Mouse (Mus musculus) midbrain, embryonic 10.5 days (tissue): Measurements from ENCODE around the gene Chid1. TPM values are rescaled to one million over a fixed set of nuclear protein-coding genes. Genes with fewer than 3 reads are reported as not detected.

ENCODE experiments used
- DNase-seq: peaks from one replicate; pipeline ENCODE4 v3.0.0-alpha.2; 2017; ENCODE audit warnings: low spot score
- H3K27ac ChIP-seq: fragments of 300-500 bp; sonication (generic); replicated peaks from 2 replicates; pipeline ENCODE4 v1.5.1; 2016; ENCODE audit warnings: mild to moderate bottlenecking
- H3K27me3 ChIP-seq: fragments of 300-500 bp; sonication (generic); 2 replicates; pipeline ENCODE4 v1.6.1; 2016; ENCODE audit warnings: low read depth, mild to moderate bottlenecking; ENCODE audit not compliant: poor library complexity, severe bottlenecking
- H3K36me3 ChIP-seq: fragments of 300-500 bp; sonication (generic); 2 replicates; pipeline ENCODE4 v1.6.1; 2016; ENCODE audit warnings: mild to moderate bottlenecking, moderate library complexity
- H3K4me1 ChIP-seq: fragments of 300-500 bp; sonication (generic); 2 replicates; pipeline ENCODE4 v1.6.1; 2016
- H3K4me3 ChIP-seq: fragments of 300-500 bp; sonication (generic); 2 replicates; pipeline ENCODE4 v1.5.1; 2016; ENCODE audit warnings: mild to moderate bottlenecking, moderate library complexity
- H3K9me3 ChIP-seq: fragments of 300-500 bp; sonication (generic); replicated peaks from 2 replicates; pipeline ENCODE4 v1.6.1; 2016; ENCODE audit warnings: mild to moderate bottlenecking
- WGBS: fragments of 180-500 bp; shearing (Covaris S2); methylation state at CpG from one replicate; pipeline ENCODE4 v1.1.7; 2016; 5-methylcytosine and 5-hydroxymethylcytosine counted together
- polyA plus RNA-seq: library from polyadenylated mRNA; unstranded; fragments of >200 nt; fragmentation: Nextera tagmentation; extraction: Ambion mirVana; gene quantifications from 2 replicates; pipeline ENCODE4 v1.2.1, GENCODE M21; 2016

Chid1 gene
- polyA plus RNA-seq, 1 experiment from 2014 or later: 25.0 TPM

DNA sequence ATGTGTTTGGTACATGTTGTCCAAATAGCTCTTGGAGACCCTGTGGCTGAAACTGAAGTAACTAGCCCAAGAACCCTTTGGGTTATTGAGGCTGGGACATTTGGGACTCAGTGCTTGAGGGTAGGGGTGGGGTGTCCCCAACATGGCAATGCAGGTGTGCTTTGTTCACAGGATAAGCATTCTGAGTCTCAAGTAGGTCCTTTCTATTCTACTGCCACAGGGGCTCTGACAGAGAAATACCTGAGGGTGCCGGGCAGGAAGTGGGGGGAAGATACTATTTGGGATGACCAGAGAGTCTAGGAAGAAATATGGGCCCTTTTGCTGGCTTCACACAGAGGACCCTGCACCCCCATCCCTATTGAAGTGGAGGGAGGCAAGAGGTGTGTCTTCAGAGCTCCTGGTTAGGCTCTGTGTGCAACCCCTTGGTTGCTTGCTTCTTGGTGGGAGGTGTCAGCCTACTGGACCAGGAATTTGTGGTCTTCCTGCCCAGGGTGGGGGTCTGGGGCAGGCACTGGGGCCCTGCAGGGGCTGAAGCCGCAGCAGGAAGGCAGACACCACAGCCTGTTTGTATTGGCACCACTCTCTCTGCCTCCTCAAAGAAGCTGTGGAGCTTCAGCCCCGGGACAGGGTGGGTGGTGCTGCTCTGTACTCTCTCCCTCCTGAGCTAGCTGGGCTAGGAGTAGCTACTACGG is 61.9 kb downstream of the Chid1 start:
- Histone ChIP-seq H3K36me3 (peaks cover 6% of the 10 kb centered on the region), H3K27me3 (peaks cover 50% of the 10 kb centered on the region), H3K4me3 (no peak overlapping the region), H3K4me1 (peaks cover 67% of the 10 kb centered on the region), H3K27ac (no peak overlapping the region), H3K9me3 (no peaks in the 10 kb centered on the region)
- 72% methylated on average over 4 of the region's 4 CpGs for WGBS
- no peak for DNase-seq

DNA sequence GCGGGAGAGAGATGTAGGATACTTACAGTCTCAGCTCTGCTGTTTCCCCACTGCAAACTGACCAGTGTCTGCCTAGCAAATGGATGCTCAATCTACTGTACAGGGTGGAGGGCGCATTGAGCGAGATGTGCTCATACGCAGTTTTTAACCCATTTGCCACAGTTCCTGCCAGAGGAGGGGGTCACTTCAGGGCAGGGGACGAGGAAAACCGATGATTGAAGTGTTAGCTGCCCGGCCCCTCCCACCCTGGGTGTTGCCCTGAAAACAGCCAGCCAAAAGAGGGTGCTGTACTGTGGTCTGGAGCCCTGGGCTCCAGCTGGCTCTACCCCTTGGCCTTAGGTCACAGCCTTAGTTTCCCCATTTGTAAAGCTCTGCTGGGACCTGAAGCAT is 62.7 kb downstream of the Chid1 start:
- H3K27ac ChIP-seq: peak overlapping the region; percentile 99
- H3K4me1 ChIP-seq: peaks cover 61% of the 10 kb centered on the region

DNA sequence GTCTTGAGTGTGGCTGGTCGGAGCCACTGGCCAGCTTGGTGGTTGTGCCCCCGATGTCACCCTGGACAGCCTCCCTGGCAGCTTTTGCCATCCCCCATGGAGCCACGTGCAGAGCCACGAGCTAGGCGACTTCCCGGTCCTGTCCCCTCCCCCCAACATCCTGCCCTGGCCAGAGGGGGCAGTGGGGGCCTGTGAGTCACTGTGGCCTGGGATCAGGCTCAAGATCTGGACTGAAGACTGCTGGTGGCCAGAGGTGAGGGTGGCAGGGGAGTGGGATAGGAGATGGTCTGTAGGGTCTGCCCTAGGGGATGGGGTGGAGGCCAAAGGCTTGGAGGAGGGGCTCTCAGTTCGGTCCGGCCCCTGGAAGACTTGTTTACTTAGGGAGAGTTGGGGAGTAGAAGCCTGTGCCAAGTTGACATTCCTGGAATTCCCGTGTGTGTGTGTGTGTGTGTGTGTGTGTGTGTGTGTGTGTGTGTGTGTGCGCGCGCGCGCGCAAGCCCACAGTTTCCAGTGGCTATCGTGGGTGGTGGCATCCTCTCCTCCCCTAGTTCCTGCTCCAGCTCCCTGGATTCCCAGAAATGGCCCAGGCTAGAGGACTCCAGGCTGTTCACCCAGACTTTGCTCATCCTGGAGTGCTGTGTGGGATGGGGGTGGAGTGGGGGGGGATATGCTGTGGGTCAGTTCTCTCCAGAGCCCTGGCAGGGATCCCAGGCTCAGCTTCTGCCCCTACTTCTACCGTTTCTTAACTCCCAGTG is 63.3 kb downstream of the Chid1 start:
- peak; percentile 61 for DNase-seq
- Histone ChIP-seq H3K4me3 (peak overlapping the region; percentile 84), H3K27ac (peak overlapping the region; percentile 99), H3K9me3 (no peaks in the 10 kb centered on the region), H3K27me3 (peaks cover 37% of the 10 kb centered on the region), H3K36me3 (peaks cover 18% of the 10 kb centered on the region), H3K4me1 (peaks cover 55% of the 10 kb centered on the region)
- WGBS: 4% methylated on average over 17 of the region's 17 CpGs

More for the DNA sequence above, 62.7 kb downstream of the Chid1 start:
- peaks cover 14% of the 10 kb centered on the region for H3K36me3 ChIP-seq
- no peak for DNase-seq
- H3K4me3 ChIP-seq: peak overlapping the region; percentile 84
- H3K9me3 ChIP-seq: no peaks in the 10 kb centered on the region
- H3K27me3 ChIP-seq: peaks cover 42% of the 10 kb centered on the region
- 21% methylated on average over 7 of the region's 7 CpGs for WGBS

DNA sequence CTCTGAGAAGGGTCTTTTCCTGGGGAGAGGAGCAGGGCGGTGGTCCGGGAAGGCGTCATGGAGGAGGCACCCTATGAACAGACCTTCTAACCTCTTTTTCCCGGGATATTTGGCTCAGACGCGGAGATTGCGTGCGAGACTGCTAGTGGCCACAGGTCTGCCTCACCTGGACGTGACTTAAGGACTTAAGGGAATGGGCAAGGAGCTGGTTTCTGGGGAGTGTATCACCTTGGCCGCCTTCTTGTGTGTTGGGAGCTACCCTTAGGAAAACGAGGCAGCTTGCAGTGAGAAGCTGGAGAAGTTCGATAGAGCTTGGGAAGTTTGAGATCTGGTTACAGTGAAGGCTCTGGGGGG is 63.9 kb downstream of the Chid1 start:
- peak overlapping the region; percentile 99 for H3K27ac ChIP-seq
- WGBS: 4% methylated on average over 12 of the region's 12 CpGs

DNA sequence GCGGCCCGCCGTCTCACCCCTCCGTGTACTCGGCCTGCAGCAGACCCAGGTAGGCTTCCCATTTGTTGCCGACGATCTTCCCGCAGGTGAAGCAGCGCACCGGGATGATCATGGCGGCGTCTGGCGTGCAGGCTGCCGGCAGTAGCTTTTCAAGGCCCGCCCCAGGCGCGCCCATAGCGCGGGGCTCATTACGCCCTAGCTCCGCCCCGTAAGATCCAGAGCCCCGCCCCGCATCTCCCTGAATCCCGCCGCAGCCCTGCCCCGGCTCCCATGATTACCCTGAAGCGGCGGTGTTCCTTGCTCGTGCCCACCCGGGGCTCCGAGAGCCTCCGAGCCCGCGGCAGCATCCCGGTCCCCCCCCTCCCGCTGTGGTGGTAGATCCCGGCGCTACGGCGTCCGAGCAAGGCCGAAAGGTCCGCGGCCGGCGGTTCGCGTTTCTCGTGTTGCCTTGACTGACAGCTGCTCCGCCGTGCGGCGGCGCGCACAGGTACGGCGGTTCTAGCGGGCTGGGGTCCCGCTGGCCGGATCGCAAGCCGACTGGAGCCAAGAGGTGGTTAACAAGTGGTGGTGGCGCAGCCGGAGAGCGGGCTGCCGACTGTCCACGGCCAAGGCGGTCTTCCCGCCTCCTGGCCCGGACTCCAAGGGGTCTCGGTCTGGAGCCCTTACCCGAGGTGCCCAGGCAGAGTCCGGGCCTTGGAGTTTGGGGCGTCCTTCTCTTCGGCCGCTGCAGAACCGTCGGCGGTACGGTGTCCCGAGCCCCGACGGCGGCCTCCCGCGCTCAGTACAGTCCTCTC is 64.4 kb downstream of the Chid1 start, which contains the start of the genes Polr2l and Tspan4:
TSS of gene Polr2l (minus strand) at position 122 of the 794 bp plus-strand sequence.
TSS of gene Tspan4 (plus strand) at position 230 of the 794 bp plus-strand sequence.
- DNase-seq: peak; percentile 91
- Histone ChIP-seq H3K4me3 (peak within 1 kb of the TSS; percentile 84), H3K9me3 (no peaks in the 10 kb centered on the region), H3K4me1 (peaks cover 47% of the 10 kb centered on the region), H3K27me3 (peaks cover 31% of the 10 kb centered on the region), H3K27ac (peak within 1 kb of the TSS; percentile 99), H3K36me3 (peaks cover 30% of the 10 kb centered on the region)
- under 1% methylated on average over 87 of the region's 87 CpGs for WGBS

More for the DNA sequence above, 63.9 kb downstream of the Chid1 start:
- Histone ChIP-seq H3K36me3 (peaks cover 24% of the 10 kb centered on the region), H3K4me1 (peaks cover 49% of the 10 kb centered on the region), H3K4me3 (peak overlapping the region; percentile 84), H3K9me3 (no peaks in the 10 kb centered on the region), H3K27me3 (peaks cover 31% of the 10 kb centered on the region)
- no peak for DNase-seq

DNA sequence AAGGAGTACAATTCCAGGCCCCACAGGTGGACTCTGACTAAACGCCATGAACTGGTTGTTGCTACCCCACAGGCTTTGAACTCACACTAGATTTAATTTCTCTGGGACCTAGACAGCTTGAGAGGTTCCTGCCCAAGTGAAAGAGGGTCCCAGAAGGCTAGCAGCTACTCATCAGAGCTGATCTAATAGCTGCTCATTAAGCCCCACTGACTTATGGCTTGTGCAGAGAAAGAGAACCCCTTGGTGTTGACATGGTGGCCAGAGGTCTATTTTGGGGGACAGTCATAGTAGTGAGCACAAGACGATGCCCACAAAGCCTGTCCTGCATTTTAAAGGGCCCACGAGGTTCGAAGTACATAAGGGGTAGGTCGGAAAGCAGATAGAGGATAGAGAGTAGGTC is 65.5 kb downstream of the Chid1 start:
- peak overlapping the region; percentile 99; the same call in 1 of the 2 replicates for H3K27ac ChIP-seq
- peak overlapping the region; percentile 84 for H3K4me3 ChIP-seq
- peaks cover 31% of the 10 kb centered on the region for H3K27me3 ChIP-seq
- H3K36me3 ChIP-seq: peaks cover 40% of the 10 kb centered on the region
- H3K4me1 ChIP-seq: peaks cover 58% of the 10 kb centered on the region
- H3K9me3 ChIP-seq: no peaks in the 10 kb centered on the region
- 12% methylated on average over 5 of the region's 5 CpGs for WGBS
- no peak for DNase-seq

DNA sequence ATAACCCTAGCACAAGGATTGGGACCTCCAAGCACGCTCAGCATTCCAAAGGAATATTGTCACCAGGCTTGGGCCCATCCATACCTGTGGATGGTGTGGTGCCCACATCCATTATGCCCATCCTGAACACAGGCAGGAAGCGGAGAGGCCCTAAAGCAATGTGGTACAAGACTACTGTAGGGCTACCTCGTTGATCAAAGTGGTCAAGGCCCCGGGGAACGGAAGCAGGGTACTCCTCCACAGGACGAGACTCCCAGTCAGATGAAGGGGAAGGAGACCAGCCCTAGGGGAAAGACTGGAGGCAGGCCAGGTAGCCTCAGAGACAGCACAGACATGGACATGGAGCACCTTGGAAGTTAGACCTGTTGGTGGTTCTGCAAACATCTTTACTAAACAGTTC is 66.9 kb downstream of the Chid1 start:
- H3K27ac ChIP-seq: no peak overlapping the region
- H3K36me3 ChIP-seq: peaks cover 41% of the 10 kb centered on the region
- H3K9me3 ChIP-seq: no peaks in the 10 kb centered on the region
- no peak for DNase-seq
- peaks cover 24% of the 10 kb centered on the region for H3K27me3 ChIP-seq
- H3K4me3 ChIP-seq: no peak overlapping the region
- peaks cover 67% of the 10 kb centered on the region for H3K4me1 ChIP-seq
- 92% methylated on average over 6 of the region's 6 CpGs for WGBS

DNA sequence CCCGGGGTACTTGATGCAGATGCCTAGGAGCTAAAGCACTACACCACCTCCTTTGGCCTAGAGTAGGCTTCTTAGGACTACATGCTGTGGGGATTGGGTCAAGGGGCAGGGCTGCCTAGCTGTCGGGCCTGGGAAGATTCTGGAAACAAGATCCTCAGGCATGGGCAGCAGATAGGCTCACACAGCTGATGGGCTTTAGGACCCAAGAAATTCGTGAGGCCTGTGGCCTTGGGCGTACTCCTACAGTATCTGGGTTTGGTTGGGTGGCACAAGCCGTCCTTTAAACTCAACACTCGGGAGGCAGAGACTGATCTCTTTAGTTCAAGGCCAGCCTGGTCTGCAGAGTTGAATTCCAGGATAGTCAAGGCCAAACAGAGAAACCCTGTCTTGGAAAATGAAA is 67.4 kb downstream of the Chid1 start:
- 90% methylated on average over 6 of the region's 6 CpGs for WGBS
- Histone ChIP-seq H3K27me3 (peaks cover 19% of the 10 kb centered on the region), H3K9me3 (no peaks in the 10 kb centered on the region), H3K4me3 (no peak overlapping the region), H3K4me1 (peaks cover 68% of the 10 kb centered on the region), H3K27ac (no peak overlapping the region), H3K36me3 (peaks cover 41% of the 10 kb centered on the region)
- DNase-seq: no peak

DNA sequence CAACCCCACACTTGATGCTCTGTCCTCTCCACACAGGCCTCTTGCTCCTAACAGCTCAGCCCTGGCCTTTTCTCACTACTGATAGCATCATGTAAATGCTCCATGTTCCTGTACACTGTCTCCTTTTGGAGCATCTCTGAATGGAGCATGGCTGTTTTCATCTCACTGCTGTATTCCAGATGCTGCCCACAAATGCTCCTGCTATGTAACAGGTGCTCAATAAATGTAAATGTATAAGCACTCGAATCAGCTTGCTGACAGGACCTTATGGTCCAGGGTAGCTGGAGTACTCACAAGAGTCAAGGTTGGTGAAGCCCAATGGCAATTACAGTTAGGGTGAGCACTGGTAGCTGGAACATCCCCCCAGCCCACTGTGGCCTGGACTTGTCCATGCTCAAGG is 68.4 kb downstream of the Chid1 start:
- H3K9me3 ChIP-seq: no peaks in the 10 kb centered on the region
- peaks cover 19% of the 10 kb centered on the region for H3K27me3 ChIP-seq
- H3K36me3 ChIP-seq: peaks cover 41% of the 10 kb centered on the region
- 88% methylated on average over 1 of the region's 1 CpGs for WGBS
- peaks cover 64% of the 10 kb centered on the region for H3K4me1 ChIP-seq
- H3K27ac ChIP-seq: no peak overlapping the region
- H3K4me3 ChIP-seq: no peak overlapping the region
- DNase-seq: no peak

DNA sequence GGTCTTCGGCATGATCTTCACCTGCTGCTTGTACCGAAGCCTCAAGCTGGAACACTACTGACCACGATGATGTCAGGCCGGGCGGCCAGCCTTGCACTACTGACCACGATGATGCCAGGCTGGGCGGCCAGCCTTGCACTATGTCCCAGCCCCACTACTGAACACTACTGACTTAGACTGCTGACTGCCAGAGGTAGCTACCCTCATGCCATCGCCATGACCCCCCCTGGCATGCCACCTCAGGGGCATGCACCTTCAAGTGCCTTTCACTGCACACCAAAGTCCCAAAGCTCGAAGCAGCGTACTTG is 69.1 kb downstream of the Chid1 start:
- Histone ChIP-seq H3K4me3 (no peak overlapping the region), H3K36me3 (peaks cover 41% of the 10 kb centered on the region), H3K4me1 (peaks cover 62% of the 10 kb centered on the region), H3K9me3 (no peaks in the 10 kb centered on the region), H3K27me3 (peaks cover 19% of the 10 kb centered on the region), H3K27ac (no peak overlapping the region)
- no peak for DNase-seq
- WGBS: 95% methylated on average over 10 of the region's 10 CpGs

DNA sequence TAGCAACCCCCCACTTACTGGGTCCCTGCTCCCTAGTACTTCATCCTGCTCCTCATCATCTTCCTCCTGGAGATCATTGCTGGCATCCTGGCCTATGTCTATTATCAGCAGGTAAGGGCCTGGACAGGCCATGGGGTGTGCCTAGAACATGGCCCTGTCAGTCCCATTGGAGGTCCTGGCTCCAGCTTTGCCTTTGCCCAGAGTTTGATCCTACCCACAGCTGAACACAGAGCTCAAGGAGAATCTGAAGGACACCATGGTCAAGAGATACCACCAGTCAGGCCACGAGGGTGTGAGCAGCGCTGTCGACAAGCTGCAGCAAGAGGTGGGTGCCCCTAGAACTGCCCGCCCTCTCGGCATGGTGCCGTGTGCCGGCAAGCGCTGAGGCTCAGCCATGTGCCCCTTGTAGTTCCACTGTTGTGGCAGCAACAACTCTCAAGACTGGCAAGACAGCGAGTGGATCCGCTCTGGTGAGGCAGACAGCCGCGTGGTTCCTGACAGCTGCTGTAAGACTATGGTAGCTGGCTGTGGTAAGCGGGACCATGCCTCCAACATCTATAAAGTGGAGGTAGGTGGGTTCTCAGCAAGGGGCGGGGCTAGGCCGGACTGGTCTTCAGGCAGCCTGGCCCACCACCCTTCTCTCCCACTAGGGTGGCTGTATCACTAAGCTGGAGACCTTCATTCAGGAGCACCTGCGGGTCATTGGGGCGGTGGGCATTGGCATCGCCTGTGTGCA is 69.6 kb downstream of the Chid1 start:
- H3K36me3 ChIP-seq: peaks cover 41% of the 10 kb centered on the region
- peaks cover 22% of the 10 kb centered on the region for H3K27me3 ChIP-seq
- H3K9me3 ChIP-seq: no peaks in the 10 kb centered on the region
- WGBS: 92% methylated on average over 18 of the region's 18 CpGs
- no peak overlapping the region for H3K27ac ChIP-seq
- DNase-seq: no peak
- H3K4me3 ChIP-seq: peak overlapping the region; percentile 73; the same call in 1 of the 2 replicates
- H3K4me1 ChIP-seq: peaks cover 64% of the 10 kb centered on the region

DNA sequence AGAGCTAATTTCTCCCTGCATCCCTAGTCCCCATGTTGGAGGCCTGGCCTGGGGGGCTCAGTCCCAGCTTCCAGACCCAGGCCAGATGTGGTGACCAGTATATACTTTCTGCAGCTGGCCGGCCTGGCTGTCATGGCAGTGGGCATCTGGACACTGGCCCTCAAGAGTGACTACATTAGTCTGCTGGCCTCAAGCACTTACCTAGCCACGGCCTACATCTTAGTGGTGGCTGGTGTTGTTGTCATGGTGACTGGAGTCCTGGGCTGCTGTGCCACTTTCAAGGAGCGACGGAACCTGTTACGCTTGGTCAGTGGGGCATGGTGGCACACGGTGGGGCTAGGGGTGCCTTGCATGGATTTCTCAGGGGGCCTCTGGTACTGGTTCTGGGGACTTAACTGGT is 70.3 kb downstream of the Chid1 start:
- Histone ChIP-seq H3K27me3 (peaks cover 29% of the 10 kb centered on the region), H3K9me3 (no peaks in the 10 kb centered on the region), H3K27ac (peak overlapping the region; percentile 87), H3K4me1 (peaks cover 69% of the 10 kb centered on the region), H3K36me3 (peaks cover 41% of the 10 kb centered on the region), H3K4me3 (peak overlapping the region; percentile 73)
- WGBS: 64% methylated on average over 6 of the region's 6 CpGs
- DNase-seq: no peak
